Mouse (Mus musculus) monocyte, adult 5-6 weeks (primary cell): ENCODE measurements around the gene H2al1f. TPM values are rescaled to one million over a fixed set of nuclear protein-coding genes. Genes with fewer than 3 reads are reported as not detected.
"Not testable (repeated sequence)": the region's sequence is repeated elsewhere in the genome, so short reads cannot be mapped to it uniquely, and the experiment has no call there.

Source experiments
- ATAC-seq: fragments of 153-309, 156-312 bp; replicated peaks from 2 replicates; pipeline ENCODE4 v1.8.0; 2017; ENCODE audit warnings: mild to moderate bottlenecking; ENCODE audit not compliant: low TSS enrichment, insufficient number of reproducible peaks, severe bottlenecking, poor library complexity, low FRiP score
- total RNA-seq: library from RNA; stranded (forward); fragments of 200-1000, 200-491, 200-594 nt; gene quantifications from 3 replicates; pipeline ENCODE4 v1.2.3, GENCODE M21; 2017

Gene H2al1f
- total RNA-seq = not detected in 3 replicates

DNA sequence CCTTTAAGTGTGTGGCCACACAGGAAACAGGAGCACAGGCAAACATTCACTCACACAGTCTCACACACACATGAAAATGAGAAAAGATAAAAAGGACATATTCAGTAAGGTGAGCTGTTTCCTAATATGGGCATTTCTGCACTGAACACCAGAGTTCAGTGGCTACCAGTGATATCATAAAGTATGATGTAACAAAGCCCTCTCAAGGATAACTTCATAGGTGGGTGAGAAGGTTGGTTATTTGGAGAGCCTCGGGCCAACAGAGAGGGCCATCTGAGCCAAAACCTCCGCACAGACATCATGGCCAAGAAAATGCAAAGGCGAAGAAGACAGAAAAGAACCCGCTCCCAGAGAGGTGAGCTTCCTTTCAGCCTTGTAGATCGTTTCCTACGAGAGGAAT, at the start of gene H2al1f:
TSS of gene H2al1f (plus strand) at position 301 of the 400 bp plus-strand sequence.
- ATAC-seq = not testable (repeated sequence)

- no peak for ATAC-seq
These were observed 47.2 kb upstream of the H2al1f start for GRCm38 (mm10) chrX:11267791-11268190.

DNA sequence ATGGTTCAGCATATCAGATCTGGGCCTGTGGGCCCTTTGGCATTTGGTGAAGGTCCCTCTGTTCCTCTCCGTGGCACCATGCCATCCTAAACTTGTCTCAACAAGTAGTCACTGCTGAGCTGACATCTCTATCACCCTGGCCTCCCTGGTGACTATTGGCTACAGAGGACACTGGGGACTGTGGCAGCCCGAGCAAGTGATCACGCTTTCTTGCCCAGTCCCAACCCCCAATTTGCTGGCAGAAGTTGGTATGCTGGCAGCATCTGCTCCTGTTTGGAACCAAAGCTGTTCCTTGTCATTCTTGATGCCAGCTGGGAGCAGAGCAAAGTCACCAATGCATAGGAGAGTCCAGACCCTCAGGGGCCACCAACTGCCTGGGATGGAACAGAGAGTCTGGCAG, 45.9 kb upstream of the H2al1f start:
- no peak for ATAC-seq

- no peak for ATAC-seq
These were observed 41.8 kb upstream of the H2al1f start for GRCm38 (mm10) chrX:11273190-11273589.

DNA sequence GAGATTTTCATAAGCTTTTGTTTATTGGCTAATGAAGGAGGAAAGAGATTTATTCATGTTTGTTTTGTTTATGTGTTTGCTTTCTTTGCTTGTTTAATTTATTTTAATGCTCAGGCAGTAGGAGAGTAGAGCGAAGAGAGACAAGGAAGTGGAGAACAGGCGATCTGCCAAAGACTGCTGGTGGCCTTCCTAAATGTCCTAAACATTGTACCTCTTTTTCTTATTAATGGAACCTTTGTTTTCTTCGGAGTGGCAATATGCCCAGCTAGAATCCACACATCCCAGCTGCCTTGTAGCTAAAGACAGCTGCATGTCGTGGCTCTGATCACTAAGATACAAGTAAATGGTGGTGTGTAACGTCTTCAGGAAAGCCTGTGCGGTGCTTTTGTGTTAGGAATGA, 37.9 kb upstream of the H2al1f start:
- ATAC-seq = no peak

DNA sequence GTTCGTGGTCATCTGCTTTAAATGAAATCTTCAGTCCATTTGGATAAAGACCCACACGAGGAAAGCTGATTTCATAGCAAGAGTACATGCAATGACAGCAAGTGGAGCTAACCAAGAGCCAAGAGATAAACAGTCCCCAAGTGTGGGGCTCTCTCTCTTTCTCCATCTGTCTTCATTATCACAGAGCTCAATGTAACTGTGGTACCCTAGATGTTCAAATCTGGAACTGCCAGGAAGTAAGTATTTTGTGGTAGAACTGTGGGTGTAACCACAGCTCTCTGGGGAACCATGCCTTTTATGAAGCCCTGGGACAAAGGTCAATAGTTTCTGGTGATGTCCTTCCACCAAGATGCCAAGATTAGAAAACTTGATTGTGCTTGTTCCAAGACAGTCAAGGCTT, 34.2 kb upstream of the H2al1f start:
- ATAC-seq = no peak

GRCm38 (mm10) chrX:11288306-11288882, 26.6 kb upstream of the H2al1f start:
- no peak for ATAC-seq

DNA sequence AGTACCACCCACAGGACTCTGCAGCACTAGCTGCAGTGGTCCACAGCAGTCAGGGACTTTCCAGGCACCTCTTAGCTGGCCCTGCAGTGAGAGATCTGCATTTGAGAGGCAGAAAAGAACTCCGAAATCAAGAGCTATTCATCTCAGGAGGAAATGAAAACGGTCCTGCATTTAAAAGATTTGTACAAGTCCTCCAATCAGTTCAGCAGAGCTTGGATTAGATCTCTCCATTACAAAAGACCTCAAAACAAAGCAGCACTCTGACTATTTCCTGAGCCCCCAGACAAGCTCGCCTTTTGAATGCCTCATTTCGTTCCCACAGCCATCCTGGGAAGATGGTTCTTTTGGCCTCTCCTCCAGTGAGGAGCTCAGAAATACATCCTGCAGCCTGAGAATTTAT, 25.7 kb upstream of the H2al1f start:
- no peak for ATAC-seq

GRCm38 (mm10) chrX:11298957-11299356, 16.0 kb upstream of the H2al1f start, which contains the start of gene H2al1a:
Gene H2al1a (plus strand): TSS chrX:11299257.
- not testable (repeated sequence) for ATAC-seq

- ATAC-seq = not testable (repeated sequence)
These were observed 12.8 kb upstream of the H2al1f start, which contains the start of gene H2al1b for GRCm38 (mm10) chrX:11302132-11302531. Gene H2al1b (plus strand): TSS chrX:11302432.

- ATAC-seq = not testable (repeated sequence)
These were observed 9.6 kb upstream of the H2al1f start, which contains the start of gene H2al1c for GRCm38 (mm10) chrX:11305355-11305754. Gene H2al1c (plus strand): TSS chrX:11305655.

- not testable (repeated sequence) for ATAC-seq
These were observed 6.4 kb upstream of the H2al1f start, which contains the start of gene H2al1d for GRCm38 (mm10) chrX:11308524-11308923. Gene H2al1d (plus strand): TSS chrX:11308824.

DNA sequence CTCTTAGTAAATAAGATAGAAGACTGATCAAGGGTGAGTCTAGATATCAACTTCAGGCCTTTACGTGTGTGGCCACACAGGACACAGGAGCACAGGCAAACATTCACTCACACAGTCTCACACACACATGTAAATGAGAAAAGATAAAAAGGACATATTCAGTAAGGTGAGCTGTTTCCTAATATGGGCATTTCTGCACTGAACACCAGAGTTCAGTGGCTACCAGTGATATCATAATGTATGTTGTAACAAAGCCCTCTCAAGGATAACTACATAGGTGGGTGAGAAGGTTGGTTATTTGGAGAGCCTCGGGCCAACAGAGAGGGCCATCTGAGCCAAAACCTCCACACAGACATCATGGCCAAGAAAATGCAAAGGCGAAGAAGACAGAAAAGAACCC, 3.3 kb upstream of the H2al1f start, which contains the start of gene H2al1e:
TSS of gene H2al1e (plus strand) at position 301 of the 400 bp plus-strand sequence.
- not testable (repeated sequence) for ATAC-seq

- ATAC-seq = not testable (repeated sequence)
These were observed 3.0 kb downstream of the H2al1f start, which contains the start of gene H2al1g for GRCm38 (mm10) chrX:11317956-11318355. Gene H2al1g (plus strand): TSS chrX:11318256.

GRCm38 (mm10) chrX:11321192-11321591, 6.2 kb downstream of the H2al1f start, which contains the start of gene H2al1h:
Gene H2al1h (plus strand): TSS chrX:11321492.
- not testable (repeated sequence) for ATAC-seq

DNA sequence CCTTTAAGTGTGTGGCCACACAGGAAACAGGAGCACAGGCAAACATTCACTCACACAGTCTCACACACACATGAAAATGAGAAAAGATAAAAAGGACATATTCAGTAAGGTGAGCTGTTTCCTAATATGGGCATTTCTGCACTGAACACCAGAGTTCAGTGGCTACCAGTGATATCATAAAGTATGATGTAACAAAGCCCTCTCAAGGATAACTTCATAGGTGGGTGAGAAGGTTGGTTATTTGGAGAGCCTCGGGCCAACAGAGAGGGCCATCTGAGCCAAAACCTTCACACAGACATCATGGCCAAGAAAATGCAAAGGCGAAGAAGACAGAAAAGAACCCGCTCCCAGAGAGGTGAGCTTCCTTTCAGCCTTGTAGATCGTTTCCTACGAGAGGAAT, 9.4 kb downstream of the H2al1f start, which contains the start of gene H2al1i:
TSS of gene H2al1i (plus strand) at position 301 of the 400 bp plus-strand sequence.
- ATAC-seq = not testable (repeated sequence)

DNA sequence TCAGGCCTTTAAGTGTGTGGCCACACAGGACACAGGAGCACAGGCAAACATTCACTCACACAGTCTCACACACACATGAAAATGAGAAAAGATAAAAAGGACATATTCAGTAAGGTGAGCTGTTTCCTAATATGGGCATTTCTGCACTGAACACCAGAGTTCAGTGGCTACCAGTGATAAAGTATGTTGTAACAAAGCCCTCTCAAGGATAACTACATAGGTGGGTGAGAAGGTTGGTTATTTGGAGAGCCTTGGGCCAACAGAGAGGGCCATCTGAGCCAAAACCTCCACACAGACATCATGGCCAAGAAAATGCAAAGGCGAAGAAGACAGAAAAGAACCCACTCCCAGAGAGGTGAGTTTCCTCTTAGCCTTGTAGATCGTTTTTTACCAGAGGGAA, 12.6 kb downstream of the H2al1f start, which contains the start of gene H2al1j:
TSS of gene H2al1j (plus strand) at position 301 of the 400 bp plus-strand sequence.
- ATAC-seq = not testable (repeated sequence)

DNA sequence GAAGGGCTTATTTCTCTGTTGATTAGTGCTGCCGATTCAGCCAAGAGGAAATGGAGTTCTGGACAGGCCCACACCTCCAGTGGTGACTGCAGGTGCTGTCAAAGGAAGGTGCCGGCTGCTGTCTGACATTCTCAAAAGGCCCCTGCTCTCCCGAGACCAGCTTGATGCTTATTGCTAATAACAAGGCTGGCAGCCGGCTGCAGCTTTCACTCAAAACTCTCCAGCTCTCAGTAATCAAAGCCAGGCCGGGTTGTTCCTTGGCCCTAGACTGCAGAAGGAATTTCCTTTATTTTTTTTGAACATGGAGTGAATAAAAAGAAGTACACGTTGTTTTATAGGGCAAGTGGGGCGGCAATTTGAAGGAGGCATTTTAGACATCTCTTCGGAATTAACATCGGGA, 30.8 kb downstream of the H2al1f start:
- ATAC-seq = no peak

DNA sequence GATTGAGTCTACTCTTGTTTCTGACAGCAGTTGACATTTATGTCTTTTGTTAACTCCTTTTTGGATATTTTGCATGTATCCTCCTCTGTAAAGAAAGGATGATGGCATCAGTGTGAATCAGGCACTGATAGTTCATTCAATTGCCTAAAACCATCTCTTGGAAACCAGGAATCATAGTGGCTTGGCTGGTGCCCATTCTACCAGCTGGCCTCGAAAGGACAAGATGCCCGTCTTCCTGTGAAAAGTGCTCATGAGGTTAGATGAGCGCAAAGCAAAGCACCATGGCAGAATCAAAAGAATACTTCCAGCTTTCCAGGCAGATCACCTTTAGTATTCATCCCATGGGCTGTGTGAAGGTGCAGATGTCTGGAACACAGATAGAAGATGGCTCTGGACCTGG, 31.8 kb downstream of the H2al1f start:
- ATAC-seq = no peak

DNA sequence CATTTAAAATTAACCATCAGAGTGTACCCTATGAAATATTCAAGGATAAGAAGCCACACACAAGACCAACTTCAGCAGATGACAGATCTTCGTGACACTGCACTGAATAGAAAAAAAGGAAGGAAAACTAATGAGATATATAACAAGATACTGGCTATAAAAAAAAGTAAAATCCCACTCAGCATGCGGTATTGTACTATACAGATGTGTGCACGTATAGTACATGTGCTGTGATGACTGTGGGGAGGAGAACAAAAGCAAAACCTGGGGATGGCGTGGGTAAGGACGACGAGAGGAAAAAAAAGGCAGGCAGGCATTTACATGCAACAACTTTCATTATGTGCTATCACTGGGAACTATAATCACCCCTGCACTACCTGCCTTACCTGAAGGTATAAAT, 45.9 kb downstream of the H2al1f start:
- no peak for ATAC-seq
